ENCODE assay signal across 12 mouse cellular contexts in the genomic region with DNA sequence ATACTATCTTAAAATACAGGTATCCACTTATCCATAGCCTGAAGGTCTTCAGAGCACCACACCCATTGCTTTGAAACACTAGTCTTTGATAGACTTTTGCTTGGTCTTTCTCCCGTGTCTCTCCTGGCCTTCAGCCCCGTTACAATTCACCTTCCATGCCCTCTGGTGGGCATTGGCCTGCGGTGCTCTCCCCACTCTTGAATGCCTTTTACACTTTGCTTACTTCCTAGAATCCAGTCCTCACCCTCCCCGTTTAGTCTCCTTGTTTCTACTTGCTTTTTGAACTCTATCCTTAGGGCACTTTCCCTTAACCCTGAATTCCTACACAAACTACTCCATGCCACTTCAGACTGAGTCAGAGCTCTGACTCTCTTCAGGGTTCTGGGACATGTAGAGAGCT.
"Had no signal": no experiment of that assay in that cellular context is flagged by ENCODE, and none has a peak within 500 bp of the region (broad histone marks: within the 10 kb centered on the region; RNA-seq: fewer than 3 reads in every experiment).

No protein-coding gene starts in this region.

- ATAC-seq: intestine, embryonic 15.5 days; liver, embryonic 12.5 days had no signal

- H3K4me2 ChIP-seq: intestine, embryonic 15.5 days; liver, embryonic 12.5 days; midbrain, embryonic 12.5 days; neural tube, embryonic 12.5 days had no signal

- H3K27me3 ChIP-seq: intestine, embryonic 15.5 days; liver, embryonic 12.5 days; megakaryocyte, embryonic 14.5 days; neural tube, embryonic 12.5 days had no signal

- DNase-seq: kidney, adult 9 months; kidney, postnatal 10 days; thymus, adult 18-20 months; thymus, postnatal 14 days had no signal

- H3K4me3 ChIP-seq: intestine, embryonic 15.5 days; left cerebral cortex, adult 2 months; limb, embryonic 10.5 days; liver, embryonic 12.5 days; megakaryocyte, embryonic 14.5 days; midbrain, embryonic 12.5 days; neural tube, embryonic 12.5 days had no signal

- H3K4me1 ChIP-seq: intestine, embryonic 15.5 days; megakaryocyte, embryonic 14.5 days; neural tube, embryonic 12.5 days had no signal

- H3K9me3 ChIP-seq: intestine, embryonic 15.5 days; limb, embryonic 10.5 days; liver, embryonic 12.5 days; megakaryocyte, embryonic 14.5 days; midbrain, embryonic 12.5 days; neural tube, embryonic 12.5 days had no signal

- H3K9ac ChIP-seq: intestine, embryonic 15.5 days; liver, embryonic 12.5 days; midbrain, embryonic 12.5 days; neural tube, embryonic 12.5 days had no signal

- H3K36me3 ChIP-seq: intestine, embryonic 15.5 days; limb, embryonic 10.5 days; liver, embryonic 12.5 days; midbrain, embryonic 12.5 days; neural tube, embryonic 12.5 days had no signal

- H3K27ac ChIP-seq: intestine, embryonic 15.5 days; left cerebral cortex, adult 2 months; limb, embryonic 10.5 days; liver, embryonic 12.5 days; macrophage; midbrain, embryonic 12.5 days; neural tube, embryonic 12.5 days had no signal
